Mouse (Mus musculus) stomach, embryonic 15.5 days (tissue): ENCODE results near the gene Ercc2. TPM values are rescaled to one million over a fixed set of nuclear protein-coding genes. Genes with fewer than 3 reads are reported as not detected.

Experiments used
- ATAC-seq: fragments of 200-750 bp; cut with Nextera tagmentation; 2 replicates; pipeline ENCODE4 v1.8.0; 2017; ENCODE audit warnings: low read depth, moderate number of reproducible peaks, moderate TSS enrichment; ENCODE audit not compliant: insufficient read depth, low FRiP score
- H3K27ac ChIP-seq: fragments of 300-500 bp; sonication (generic); 2 replicates; pipeline ENCODE4 v1.5.1; 2015; ENCODE audit warnings: mild to moderate bottlenecking, inconsistent platforms
- H3K27me3 ChIP-seq: fragments of 300-500 bp; sonication (generic); replicated peaks from 2 replicates; pipeline ENCODE4 v1.6.1; 2015; ENCODE audit warnings: inconsistent platforms
- H3K36me3 ChIP-seq: fragments of 300-500 bp; sonication (generic); 2 replicates; pipeline ENCODE4 v1.6.1; 2015; ENCODE audit warnings: inconsistent platforms
- H3K4me1 ChIP-seq: fragments of 300-500 bp; sonication (generic); 2 replicates; pipeline ENCODE4 v1.6.1; 2015; ENCODE audit warnings: inconsistent platforms
- H3K4me2 ChIP-seq: fragments of 300-500 bp; sonication (generic); 2 replicates; pipeline ENCODE4 v1.6.1; 2015; ENCODE audit warnings: mild to moderate bottlenecking, inconsistent platforms
- H3K4me3 ChIP-seq: fragments of 300-500 bp; sonication (generic); replicated peaks from 2 replicates; pipeline ENCODE4 v1.5.1; 2015; ENCODE audit warnings: inconsistent platforms
- H3K9ac ChIP-seq: fragments of 300-500 bp; sonication (generic); 2 replicates; pipeline ENCODE4 v1.6.1; 2015; ENCODE audit warnings: inconsistent platforms
- H3K9me3 ChIP-seq: fragments of 300-500 bp; sonication (generic); 2 replicates; pipeline ENCODE4 v1.6.1; 2016; ENCODE audit warnings: inconsistent platforms
- WGBS: fragments of 180-500 bp; shearing (Covaris S2); methylation state at CpG from one replicate; pipeline ENCODE4 v1.1.7; 2015; 5-methylcytosine and 5-hydroxymethylcytosine counted together
- polyA plus RNA-seq: library from polyadenylated mRNA; unstranded; fragments of >200 nt; fragmentation: Nextera tagmentation; extraction: Ambion mirVana; gene quantifications from 2 replicates; pipeline ENCODE4 v1.2.1, GENCODE M21; 2015

Ercc2 gene
- polyA plus RNA-seq, 1 experiment from 2014 or later = 13.5 TPM

DNA sequence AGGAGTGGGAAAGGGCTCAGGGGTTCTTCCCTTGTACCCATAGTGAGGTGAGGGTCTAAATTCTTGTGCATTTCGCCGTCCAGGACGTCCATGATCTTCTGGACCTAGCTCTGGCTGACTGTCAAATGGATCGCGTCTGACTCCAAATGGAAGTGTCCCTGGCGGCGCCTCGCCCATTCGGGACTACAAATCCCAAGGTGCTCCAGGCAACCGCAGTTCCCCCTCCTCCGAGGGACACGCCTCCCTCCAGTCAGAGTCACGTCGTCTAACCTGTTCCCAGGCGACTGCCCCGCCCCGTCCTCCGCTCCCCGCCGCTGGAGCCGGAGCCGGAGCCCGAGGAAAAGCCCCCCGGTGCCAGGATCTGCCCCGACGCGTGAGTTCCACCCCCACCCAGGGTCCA, 20.9 kb upstream of the Ercc2 start:
- peaks cover 8% of the 10 kb centered on the region; the same call in 1 of the 2 replicates for H3K36me3 ChIP-seq
- peak overlapping the region; percentile 97 for H3K4me2 ChIP-seq
- peaks cover 37% of the 10 kb centered on the region for H3K4me1 ChIP-seq
- no peaks in the 10 kb centered on the region for H3K27me3 ChIP-seq
- H3K27ac ChIP-seq = peak overlapping the region; percentile 67
- WGBS = 1% methylated on average over 27 of the region's 27 CpGs
- peak; percentile 74 for ATAC-seq
- peak overlapping the region; percentile 82 for H3K4me3 ChIP-seq
- H3K9me3 ChIP-seq = no peaks in the 10 kb centered on the region
- H3K9ac ChIP-seq = peak overlapping the region; percentile 46

DNA sequence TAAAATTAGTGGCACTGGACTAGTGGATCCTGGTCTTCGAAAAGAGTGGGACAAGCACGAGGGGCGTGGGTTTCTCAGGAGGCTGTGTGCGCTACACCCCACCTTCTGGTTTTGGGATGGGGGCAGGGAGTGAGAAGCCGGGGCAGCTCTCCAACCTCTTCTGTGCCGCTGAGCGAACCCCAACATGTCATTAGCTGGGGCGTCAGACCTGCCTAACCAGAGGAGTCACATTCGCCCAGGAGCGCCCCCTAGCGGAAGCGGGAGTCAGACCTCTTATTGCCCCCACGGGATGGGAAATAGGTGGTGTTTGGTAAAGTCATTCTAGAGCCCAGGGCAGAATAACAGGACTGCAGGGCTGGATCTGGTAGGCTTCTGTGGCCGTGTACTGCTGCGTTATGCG, 20.1 kb upstream of the Ercc2 start:
- Histone ChIP-seq H3K9me3 (no peaks in the 10 kb centered on the region), H3K27ac (peak overlapping the region; percentile 67), H3K4me2 (peak overlapping the region; percentile 97), H3K27me3 (no peaks in the 10 kb centered on the region), H3K4me1 (peaks cover 37% of the 10 kb centered on the region), H3K36me3 (0 out of 2 replicates have a peak, but pooled peaks cover 8% of the 10 kb centered on the region), H3K4me3 (peak overlapping the region; percentile 82), H3K9ac (peak overlapping the region; percentile 46; the same call in 1 of the 2 replicates)
- WGBS = 11% methylated on average over 16 of the region's 16 CpGs
- no peak for ATAC-seq

GRCm38 (mm10) chr7:19362276-19362675, 19.5 kb upstream of the Ercc2 start:
- Histone ChIP-seq H3K9ac (no peak overlapping the region), H3K27ac (no peak overlapping the region; the same call in 1 of the 2 replicates), H3K9me3 (no peaks in the 10 kb centered on the region), H3K4me2 (peak overlapping the region; percentile 97), H3K36me3 (0 out of 2 replicates have a peak, but pooled peaks cover 3% of the 10 kb centered on the region), H3K4me3 (peak overlapping the region; percentile 17; the same call in 1 of the 2 replicates), H3K27me3 (no peaks in the 10 kb centered on the region), H3K4me1 (peaks cover 37% of the 10 kb centered on the region)
- WGBS = 48% methylated on average over 4 of the region's 4 CpGs
- ATAC-seq = no peak

DNA sequence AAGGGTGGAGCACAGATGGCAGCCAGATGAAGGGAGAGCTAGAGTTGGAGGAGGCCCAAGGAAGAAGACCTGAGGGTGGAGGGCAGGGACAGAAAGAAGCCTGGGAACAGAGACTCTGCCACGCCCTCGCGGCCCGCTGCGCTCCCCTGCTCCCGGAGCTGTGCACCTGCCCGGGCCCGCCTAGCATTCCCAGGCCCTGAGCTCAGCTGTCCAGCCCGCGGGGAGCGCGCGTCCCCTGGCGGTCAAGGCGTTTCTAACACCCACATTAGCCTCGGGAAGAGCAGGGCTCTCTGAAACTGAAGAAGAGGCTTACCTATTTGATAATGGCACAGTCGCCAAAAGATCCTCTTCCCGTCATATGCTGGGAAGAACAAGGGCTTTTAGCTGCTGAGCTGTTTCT, 17.9 kb upstream of the Ercc2 start:
- Histone ChIP-seq H3K27me3 (0 out of 2 replicates have a peak, but pooled peaks cover 2% of the 10 kb centered on the region), H3K9me3 (no peaks in the 10 kb centered on the region), H3K4me1 (peaks cover 30% of the 10 kb centered on the region), H3K27ac (peak overlapping the region; percentile 65), H3K4me3 (0 out of 2 replicates have a peak overlapping the region, but pooled peaks have one; percentile 3), H3K9ac (no peak overlapping the region), H3K4me2 (peak overlapping the region; percentile 34), H3K36me3 (no peaks in the 10 kb centered on the region)
- ATAC-seq = peak; percentile 44
- 5% methylated on average over 18 of the region's 18 CpGs for WGBS

- peaks cover 28% of the 10 kb centered on the region for H3K4me1 ChIP-seq
- no peak overlapping the region for H3K4me3 ChIP-seq
- 63% methylated on average over 4 of the region's 4 CpGs for WGBS
These were observed 16.4 kb upstream of the Ercc2 start for GRCm38 (mm10) chr7:19365376-19365775.

GRCm38 (mm10) chr7:19368380-19368779, 13.4 kb upstream of the Ercc2 start:
- Histone ChIP-seq H3K4me2 (no peak overlapping the region), H3K27ac (no peak overlapping the region), H3K9me3 (no peaks in the 10 kb centered on the region), H3K27me3 (0 out of 2 replicates have a peak, but pooled peaks cover 2% of the 10 kb centered on the region), H3K4me3 (no peak overlapping the region), H3K36me3 (no peaks in the 10 kb centered on the region), H3K9ac (no peak overlapping the region), H3K4me1 (peaks cover 15% of the 10 kb centered on the region)
- ATAC-seq = no peak
- WGBS = 23% methylated on average over 16 of the region's 16 CpGs

More at GRCm38 (mm10) chr7:19365376-19365775, 16.4 kb upstream of the Ercc2 start:
- no peak overlapping the region for H3K4me2 ChIP-seq
- no peak overlapping the region for H3K9ac ChIP-seq
- no peak overlapping the region for H3K27ac ChIP-seq
- no peaks in the 10 kb centered on the region for H3K9me3 ChIP-seq
- no peaks in the 10 kb centered on the region for H3K36me3 ChIP-seq
- H3K27me3 ChIP-seq = 0 out of 2 replicates have a peak, but pooled peaks cover 2% of the 10 kb centered on the region
- ATAC-seq = no peak

DNA sequence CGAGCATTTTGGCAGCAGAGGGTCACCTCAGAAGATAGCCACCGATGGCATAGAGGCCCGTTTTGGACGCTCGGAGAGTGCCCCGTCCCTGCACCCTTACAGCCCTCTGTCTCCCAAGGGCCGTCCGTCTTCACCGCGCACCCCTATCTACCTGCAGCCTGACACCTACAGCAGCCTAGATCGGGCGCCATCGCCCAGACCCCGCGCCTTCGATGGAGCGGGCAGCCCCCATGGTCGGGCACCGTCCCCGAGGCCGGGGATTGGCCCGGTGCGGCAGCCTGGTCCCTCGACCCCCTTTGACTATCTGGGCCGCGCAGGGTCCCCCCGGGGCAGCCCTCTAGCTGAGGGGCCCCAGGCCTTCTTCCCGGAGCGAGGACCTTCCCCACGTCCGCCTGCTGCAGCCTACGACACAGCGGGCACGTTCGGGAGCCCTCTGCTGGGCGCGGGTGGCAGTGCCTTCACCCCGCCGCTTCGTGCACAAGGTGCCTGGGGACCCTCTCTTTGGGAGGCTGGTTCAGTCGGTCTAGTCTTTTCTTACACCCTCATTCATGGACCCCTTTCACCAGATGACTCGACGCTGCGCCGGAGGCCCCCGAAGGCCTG, 11.9 kb upstream of the Ercc2 start:
- 0 out of 2 replicates have a peak, but pooled peaks cover 2% of the 10 kb centered on the region for H3K27me3 ChIP-seq
- H3K36me3 ChIP-seq = no peaks in the 10 kb centered on the region
- H3K4me2 ChIP-seq = peak overlapping the region; percentile 77
- no peaks in the 10 kb centered on the region for H3K9me3 ChIP-seq
- whole genome bisulfite sequencing = 10% methylated on average over 46 of the region's 46 CpGs
- H3K4me3 ChIP-seq = peak overlapping the region; percentile 34
- ATAC-seq = peak; percentile 65
- no peak overlapping the region for H3K9ac ChIP-seq
- no peak overlapping the region for H3K27ac ChIP-seq
- H3K4me1 ChIP-seq = peaks cover 9% of the 10 kb centered on the region

- no peak for ATAC-seq
- Histone ChIP-seq H3K27ac (no peak overlapping the region), H3K4me2 (no peak overlapping the region), H3K4me1 (peaks cover 8% of the 10 kb centered on the region), H3K36me3 (no peaks in the 10 kb centered on the region), H3K4me3 (no peak overlapping the region), H3K9me3 (no peaks in the 10 kb centered on the region), H3K27me3 (0 out of 2 replicates have a peak, but pooled peaks cover 2% of the 10 kb centered on the region), H3K9ac (no peak overlapping the region)
- 87% methylated on average over 2 of the region's 2 CpGs for WGBS
These were observed 8.4 kb upstream of the Ercc2 start for GRCm38 (mm10) chr7:19373367-19373766.

DNA sequence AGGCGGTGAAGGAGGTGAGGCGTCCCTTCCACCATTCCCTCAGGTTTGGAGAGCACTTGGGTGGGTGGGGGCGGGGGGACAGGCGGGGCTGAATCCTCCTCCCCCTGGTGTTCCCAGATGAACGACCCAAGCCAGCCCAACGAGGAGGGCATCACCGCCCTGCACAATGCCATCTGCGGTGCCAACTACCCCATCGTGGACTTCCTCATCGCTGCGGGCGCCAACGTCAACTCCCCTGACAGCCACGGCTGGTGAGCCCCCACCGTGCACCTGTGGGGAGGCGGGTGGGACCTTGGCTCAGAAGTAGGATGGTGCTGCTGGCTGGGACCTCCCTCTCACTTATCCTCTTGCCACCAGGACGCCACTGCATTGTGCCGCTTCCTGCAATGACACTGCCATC, 6.4 kb upstream of the Ercc2 start:
- no peak overlapping the region for H3K4me2 ChIP-seq
- H3K27ac ChIP-seq = no peak overlapping the region
- H3K9ac ChIP-seq = no peak overlapping the region
- WGBS = 76% methylated on average over 18 of the region's 18 CpGs
- no peaks in the 10 kb centered on the region for H3K9me3 ChIP-seq
- peaks cover 1% of the 10 kb centered on the region; the same call in 1 of the 2 replicates for H3K4me1 ChIP-seq
- no peaks in the 10 kb centered on the region for H3K36me3 ChIP-seq
- H3K27me3 ChIP-seq = no peaks in the 10 kb centered on the region
- H3K4me3 ChIP-seq = no peak overlapping the region
- no peak for ATAC-seq

DNA sequence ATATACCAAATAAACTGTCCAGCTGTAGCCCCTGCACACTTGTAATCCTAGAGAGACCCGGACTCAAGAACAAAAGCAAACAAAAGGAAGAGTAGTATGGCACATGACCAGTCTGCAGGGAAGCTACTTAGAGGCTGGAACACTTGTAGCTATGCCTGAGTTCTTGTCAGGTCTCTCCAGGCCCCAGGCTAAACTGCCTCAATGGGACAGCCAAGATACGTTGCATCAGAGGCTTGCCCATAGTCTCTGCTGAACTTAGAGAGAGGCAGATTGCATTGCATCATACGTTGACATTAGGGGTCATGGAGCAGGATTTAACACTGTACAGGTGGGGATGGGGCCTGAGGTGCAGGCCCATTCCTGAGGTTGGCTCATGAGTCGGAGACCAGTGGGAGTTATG, 5.8 kb upstream of the Ercc2 start:
- no peak overlapping the region for H3K9ac ChIP-seq
- 82% methylated on average over 4 of the region's 4 CpGs for WGBS
- H3K4me2 ChIP-seq = no peak overlapping the region
- H3K9me3 ChIP-seq = no peaks in the 10 kb centered on the region
- no peaks in the 10 kb centered on the region for H3K4me1 ChIP-seq
- H3K4me3 ChIP-seq = no peak overlapping the region
- no peak for ATAC-seq
- no peak overlapping the region for H3K27ac ChIP-seq
- no peaks in the 10 kb centered on the region for H3K27me3 ChIP-seq
- H3K36me3 ChIP-seq = no peaks in the 10 kb centered on the region

DNA sequence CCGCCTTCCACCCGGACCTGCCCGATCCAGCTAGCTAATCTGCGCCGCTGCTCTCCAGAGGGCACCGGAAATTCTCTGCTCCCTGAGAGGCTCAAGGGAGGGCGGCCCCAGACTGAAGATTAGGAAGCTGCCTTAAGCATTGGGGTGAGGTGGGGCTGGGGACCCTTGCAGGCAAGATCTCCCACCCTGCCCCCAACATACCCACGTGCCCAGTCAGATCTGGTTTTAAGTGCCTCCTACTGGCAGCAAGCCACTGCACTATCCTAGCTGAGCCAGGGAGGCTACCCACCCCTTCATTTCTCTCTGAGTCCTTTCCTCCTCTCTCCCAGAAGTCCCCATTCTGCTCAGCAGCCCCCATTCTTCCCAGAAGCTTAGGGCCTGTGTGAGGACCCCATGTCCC, 3.8 kb upstream of the Ercc2 start:
- Histone ChIP-seq H3K4me3 (no peak overlapping the region), H3K4me1 (peaks cover 7% of the 10 kb centered on the region), H3K9me3 (no peaks in the 10 kb centered on the region), H3K9ac (no peak overlapping the region), H3K27me3 (no peaks in the 10 kb centered on the region), H3K36me3 (no peaks in the 10 kb centered on the region), H3K27ac (no peak overlapping the region), H3K4me2 (no peak overlapping the region)
- 60% methylated on average over 8 of the region's 8 CpGs for WGBS
- no peak for ATAC-seq

DNA sequence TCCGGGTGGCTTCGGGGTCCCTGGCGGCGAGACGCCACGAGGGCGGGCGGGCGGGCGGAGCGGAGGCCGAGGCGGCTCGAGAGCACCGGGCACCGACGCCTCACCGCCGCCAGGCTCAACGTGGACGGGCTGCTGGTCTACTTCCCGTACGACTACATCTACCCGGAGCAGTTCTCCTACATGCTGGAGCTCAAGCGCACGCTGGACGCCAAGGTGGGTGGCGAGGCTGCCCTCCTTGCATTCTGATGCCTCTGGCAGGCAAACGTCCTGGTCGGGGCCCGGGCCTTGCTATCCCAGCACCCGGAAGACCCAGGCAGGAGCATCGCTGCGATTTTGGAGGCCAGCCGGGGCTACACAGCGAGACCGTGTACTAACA, 344 bp downstream of the Ercc2 start:
- Histone ChIP-seq H3K36me3 (peaks cover 16% of the 10 kb centered on the region), H3K27me3 (no peaks in the 10 kb centered on the region), H3K27ac (peak overlapping the region; percentile 22; the same call in 1 of the 2 replicates), H3K4me2 (peak overlapping the region; percentile 70), H3K4me3 (peak overlapping the region; percentile 95), H3K9ac (peak overlapping the region; percentile 92), H3K4me1 (peaks cover 10% of the 10 kb centered on the region), H3K9me3 (no peaks in the 10 kb centered on the region)
- peak; percentile 52 for ATAC-seq
- under 1% methylated on average over 34 of the region's 37 CpGs for WGBS
